Mouse (Mus musculus) cerebellum, postnatal 4 days (tissue): ENCODE data around the gene Cyfip2.

Source experiments
- DNase-seq, 2 experiments: peaks; one replicate each; pipeline ENCODE4 v3.0.0; 2022; ENCODE audit warnings: low spot score in 2 of 2, mixed read lengths in 1 of 2

Cyfip2 gene

GRCm38 (mm10) chr11:46236976-46237375 is 75.7 kb downstream of the Cyfip2 start:
- peak; percentile 49 to 69 for DNase-seq

- no peak for DNase-seq
These were observed 77.3 kb downstream of the Cyfip2 start, which contains the start of gene Fndc9 for GRCm38 (mm10) chr11:46235334-46235733. TSS of gene Fndc9 (plus strand) at chr11:46235531.

- DNase-seq: no peak
These were observed 78.7 kb downstream of the Cyfip2 start for GRCm38 (mm10) chr11:46233966-46234365.

GRCm38 (mm10) chr11:46232803-46233202 is 79.9 kb downstream of the Cyfip2 start:
- DNase-seq: no peak

GRCm38 (mm10) chr11:46230184-46230583 is 82.5 kb downstream of the Cyfip2 start:
- no peak for DNase-seq

GRCm38 (mm10) chr11:46225345-46225744 is 87.3 kb downstream of the Cyfip2 start:
- no peak for DNase-seq

GRCm38 (mm10) chr11:46223575-46223974 is 89.1 kb downstream of the Cyfip2 start:
- DNase-seq: no peak

GRCm38 (mm10) chr11:46220211-46220610 is 92.4 kb downstream of the Cyfip2 start:
- DNase-seq: no peak

GRCm38 (mm10) chr11:46219380-46219779 is 93.3 kb downstream of the Cyfip2 start:
- no peak for DNase-seq

GRCm38 (mm10) chr11:46218584-46218983 is 94.1 kb downstream of the Cyfip2 start:
- DNase-seq: no peak

GRCm38 (mm10) chr11:46217686-46218085 is 95.0 kb downstream of the Cyfip2 start:
- DNase-seq: no peak

GRCm38 (mm10) chr11:46216669-46217068 is 96.0 kb downstream of the Cyfip2 start:
- DNase-seq: peak in 1 of 2 experiments; percentile 58

GRCm38 (mm10) chr11:46215354-46215753 is 97.3 kb downstream of the Cyfip2 start:
- DNase-seq: peak in 1 of 2 experiments; percentile 56

GRCm38 (mm10) chr11:46214368-46215230 is 98.1 kb downstream of the Cyfip2 start:
- no peak for DNase-seq

- no peak for DNase-seq
These were observed 98.8 kb downstream of the Cyfip2 start for GRCm38 (mm10) chr11:46213844-46214243.

GRCm38 (mm10) chr11:46211858-46212257 is 100.8 kb downstream of the Cyfip2 start:
- DNase-seq: no peak

GRCm38 (mm10) chr11:46209884-46210283 is 102.8 kb downstream of the Cyfip2 start:
- no peak for DNase-seq

- no peak for DNase-seq
These were observed 106.8 kb downstream of the Cyfip2 start for GRCm38 (mm10) chr11:46205639-46206409.

- DNase-seq: no peak
These were observed 107.8 kb downstream of the Cyfip2 start for GRCm38 (mm10) chr11:46204841-46205240.

GRCm38 (mm10) chr11:46202547-46202887 is 110.1 kb downstream of the Cyfip2 start:
- no peak for DNase-seq

- no peak for DNase-seq
These were observed 110.8 kb downstream of the Cyfip2 start for GRCm38 (mm10) chr11:46201636-46202546.

GRCm38 (mm10) chr11:46200664-46201063 is 112.0 kb downstream of the Cyfip2 start:
- no peak for DNase-seq
